8 mouse cellular contexts compared by ENCODE assay signal in the genomic region with DNA sequence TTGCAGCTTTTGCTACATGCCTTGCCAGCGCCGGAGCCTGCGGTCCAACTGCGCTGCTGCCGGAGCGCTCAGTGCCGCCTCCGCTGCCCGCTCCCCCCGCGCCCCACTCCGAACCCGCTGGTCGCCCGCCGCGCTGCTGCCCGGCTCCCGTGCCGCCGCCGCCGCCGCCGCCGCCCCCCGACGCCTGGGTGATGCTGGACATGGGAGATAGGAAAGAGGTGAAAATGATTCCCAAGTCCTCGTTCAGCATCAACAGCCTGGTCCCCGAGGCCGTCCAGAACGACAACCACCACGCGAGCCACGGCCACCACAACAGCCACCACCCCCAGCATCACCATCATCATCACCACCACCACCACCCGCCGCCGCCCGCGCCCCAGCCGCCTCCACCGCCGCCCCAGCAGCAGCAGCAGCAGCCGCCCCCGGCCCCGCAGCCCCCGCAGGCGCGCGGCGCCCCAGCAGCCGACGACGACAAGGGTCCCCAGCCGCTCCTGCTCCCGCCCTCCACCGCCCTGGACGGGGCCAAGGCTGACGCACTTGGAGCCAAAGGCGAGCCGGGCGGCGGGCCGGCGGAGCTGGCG. TPM values are rescaled to one million over a fixed set of nuclear protein-coding genes. Genes with fewer than 3 reads are reported as not detected.
DNase-seq lines count a peak whose midpoint lies in the region; ATAC-seq lines count a peak whose summit lies in the region.

No protein-coding gene starts in this region.

- no peaks in the 10 kb centered on the region for H3K36me3 ChIP-seq in embryonic facial prominence, embryonic 11.5 days (replicated peaks; ENCODE audit: control insufficient read depth, insufficient read depth, low read depth, low read length)
- no peaks in the 10 kb centered on the region for H3K36me3 ChIP-seq in hindbrain, embryonic 12.5 days
- no peaks in the 10 kb centered on the region for H3K36me3 ChIP-seq in neural tube, embryonic 11.5 days (ENCODE audit: control insufficient read depth, insufficient read depth, low read length)

- H3K27me3 ChIP-seq in embryonic facial prominence, embryonic 11.5 days (ENCODE audit: control insufficient read depth, insufficient read depth, low read length) = peaks cover 55% of the 10 kb centered on the region
- H3K27me3 ChIP-seq in hindbrain, embryonic 12.5 days = peaks cover 69% of the 10 kb centered on the region
- H3K27me3 ChIP-seq in neural tube, embryonic 11.5 days (ENCODE audit: control insufficient read depth, insufficient read depth, low read length) = peaks cover 82% of the 10 kb centered on the region

- under 1% methylated on average over 55 of the region's 66 CpGs for WGBS in embryonic facial prominence, embryonic 11.5 days
- WGBS in hindbrain, embryonic 12.5 days = 1% methylated on average over 39 of the region's 66 CpGs
- WGBS in neural tube, embryonic 11.5 days = 0% methylated on average over 49 of the region's 66 CpGs

- H3K9ac ChIP-seq in embryonic facial prominence, embryonic 11.5 days (replicated peaks; ENCODE audit: low read length) = peak overlapping the region; percentile 19
- H3K9ac ChIP-seq in hindbrain, embryonic 12.5 days = no peak overlapping the region
- H3K9ac ChIP-seq in neural tube, embryonic 11.5 days (ENCODE audit: low read length) = no peak overlapping the region

- ATAC-seq in embryonic facial prominence, embryonic 11.5 days (replicated peaks; ENCODE audit: insufficient number of reproducible peaks, low FRiP score, low TSS enrichment, low read depth) = no peak
- no peak for ATAC-seq in hindbrain, embryonic 12.5 days (ENCODE audit: low FRiP score)
- no peak for ATAC-seq in neural tube, embryonic 11.5 days (ENCODE audit: insufficient read depth, low FRiP score, low TSS enrichment)

- peak overlapping the region; percentile 29 for H3K4me2 ChIP-seq in embryonic facial prominence, embryonic 11.5 days (ENCODE audit: low read depth, low read length)
- peak overlapping the region; percentile 46 for H3K4me2 ChIP-seq in hindbrain, embryonic 12.5 days (replicated peaks)
- peak overlapping the region; percentile 36; the same call in 1 of the 2 replicates for H3K4me2 ChIP-seq in neural tube, embryonic 11.5 days (ENCODE audit: low read depth)

- peak overlapping the region; percentile 38 for H3K4me3 ChIP-seq in embryonic facial prominence, embryonic 11.5 days (ENCODE audit: low read depth, low read length)
- peak overlapping the region; percentile 37 for H3K4me3 ChIP-seq in hindbrain, embryonic 12.5 days
- H3K4me3 ChIP-seq in neural tube, embryonic 11.5 days (ENCODE audit: low read depth, low read length) = peak overlapping the region; percentile 32

- H3K4me1 ChIP-seq in embryonic facial prominence, embryonic 11.5 days (ENCODE audit: control insufficient read depth, insufficient read depth, low read length) = no peaks in the 10 kb centered on the region
- peaks cover 12% of the 10 kb centered on the region for H3K4me1 ChIP-seq in hindbrain, embryonic 12.5 days
- no peaks in the 10 kb centered on the region for H3K4me1 ChIP-seq in neural tube, embryonic 11.5 days (ENCODE audit: control insufficient read depth, insufficient read depth, low read length)

- DNase-seq in layer of hippocampus, adult 9-11 months = peak; percentile 21
- no peak for DNase-seq in layer of hippocampus, postnatal 36 days
- no peak for DNase-seq in embryonic facial prominence, embryonic 11.5 days (ENCODE audit: low spot score)
- DNase-seq in neural tube, embryonic 11.5 days (ENCODE audit: low spot score) = peak; percentile 12
- no peak for DNase-seq in adrenal gland, adult 8-10 months
- no peak for DNase-seq in thymus, postnatal 14 days
- DNase-seq in kidney, postnatal 25 days = no peak

- no peaks in the 10 kb centered on the region for H3K9me3 ChIP-seq in embryonic facial prominence, embryonic 11.5 days (replicated peaks; ENCODE audit: control insufficient read depth, low read length)
- no peaks in the 10 kb centered on the region for H3K9me3 ChIP-seq in hindbrain, embryonic 12.5 days (replicated peaks)
- H3K9me3 ChIP-seq in neural tube, embryonic 11.5 days (ENCODE audit: control insufficient read depth, low read length) = no peaks in the 10 kb centered on the region

- H3K27ac ChIP-seq in embryonic facial prominence, embryonic 11.5 days (replicated peaks; ENCODE audit: low read depth, low read length) = peak overlapping the region; percentile 52; the same call in 1 of the 2 replicates
- H3K27ac ChIP-seq in hindbrain, embryonic 12.5 days = peak overlapping the region; percentile 66
- H3K27ac ChIP-seq in neural tube, embryonic 11.5 days (ENCODE audit: low read depth, low read length) = no peak overlapping the region

RNA-seq across cellular contexts. Expression of a gene that starts 0.6 kb away (rescaled TPM):
- 10 to 100 TPM; 11.2 to 14.6 TPM for total RNA-seq in layer of hippocampus, postnatal 36 days (2021)
- 0.10 TPM in 1 of 2 replicates, not detected in the other for polyA plus RNA-seq in embryonic facial prominence, embryonic 11.5 days (2014; fragmentation: Nextera tagmentation; extraction: Ambion mirVana)
- polyA plus RNA-seq in hindbrain, embryonic 12.5 days (2016; fragmentation: Nextera tagmentation; extraction: Ambion mirVana) = 0.07 and 0.08 TPM in 2 replicates
- polyA plus RNA-seq in neural tube, embryonic 11.5 days (2014; fragmentation: Nextera tagmentation; extraction: Ambion mirVana) = not detected in 2 replicates
- total RNA-seq in adrenal gland, adult 8-10 months (2022) = not detected

RNA-seq across cellular contexts. Expression of a gene that starts 1.9 kb away (rescaled TPM):
- 100 to 1,000 TPM; 150 to 156 TPM for total RNA-seq in layer of hippocampus, postnatal 36 days (2021)
- polyA plus RNA-seq in embryonic facial prominence, embryonic 11.5 days (2014; fragmentation: Nextera tagmentation; extraction: Ambion mirVana) = 3.7 and 5.0 TPM in 2 replicates
- polyA plus RNA-seq in hindbrain, embryonic 12.5 days (2016; fragmentation: Nextera tagmentation; extraction: Ambion mirVana) = 0.68 and 1.9 TPM in 2 replicates
- polyA plus RNA-seq in neural tube, embryonic 11.5 days (2014; fragmentation: Nextera tagmentation; extraction: Ambion mirVana) = 0.86 and 1.2 TPM in 2 replicates
- not detected for total RNA-seq in adrenal gland, adult 8-10 months (2022)

Comparison
In these comparisons a context has a peak if more than half of its experiments do, and no peak if none do; other contexts are left out.
1. DNase-seq: peak in layer of hippocampus, adult 9-11 months (single experiment) and neural tube, embryonic 11.5 days (single experiment); none in layer of hippocampus, postnatal 36 days (0 of 2), embryonic facial prominence, embryonic 11.5 days (single experiment), adrenal gland, adult 8-10 months (single experiment), thymus, postnatal 14 days (single experiment) and kidney, postnatal 25 days (0 of 2).
2. Peak in every context shown above with its lines, with median percentiles within 50 percentile points of each other: H3K4me2 ChIP-seq and H3K4me3 ChIP-seq.